Mouse (Mus musculus): Measurements from ENCODE around the gene Hivep2.

DNA sequence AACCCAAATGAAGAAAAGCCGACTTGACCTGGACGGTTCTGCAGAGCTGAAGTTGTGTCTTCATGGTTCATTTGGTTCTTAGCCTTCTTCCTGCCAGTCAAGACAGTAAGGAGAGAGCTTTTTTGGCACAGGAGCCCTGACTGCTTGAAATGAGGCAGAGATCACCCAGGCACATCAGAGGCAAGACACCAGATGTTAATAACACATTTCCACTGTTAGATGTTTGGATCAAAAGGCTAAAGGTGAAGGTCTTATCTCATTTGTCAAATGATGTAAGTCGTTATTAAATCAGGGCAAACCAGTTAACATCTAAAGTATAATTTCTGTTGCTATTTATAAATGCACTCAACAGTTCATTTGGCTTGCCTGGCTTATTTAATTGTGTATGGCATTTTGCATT, 22.2 kb upstream of the Hivep2 start:
- no peak for TF ChIP-seq ZC3H11A (IDR thresholded peaks at IDR 0.05; ENCODE audit: borderline replicate concordance, low read depth, low read length)
- TF ChIP-seq MAFK (IDR thresholded peaks at IDR 0.05; ENCODE audit: insufficient read depth, low read depth, low read length) = no peak
- no peak for TF ChIP-seq ZNF384 (IDR thresholded peaks at IDR 0.05; ENCODE audit: low read depth, low read length)
- TF ChIP-seq CHD2 (IDR thresholded peaks at IDR 0.05; ENCODE audit: low read depth, low read length) = no peak
- no peak for TF ChIP-seq HCFC1 (IDR thresholded peaks at IDR 0.05; ENCODE audit: borderline replicate concordance, insufficient read depth, low read length)

All from ES-E14 (cell line).